Mouse (Mus musculus): ENCODE data around the gene Polr3b. TPM values are rescaled to one million over a fixed set of nuclear protein-coding genes. Genes with fewer than 3 reads are reported as not detected.
A peak's percentile ranks its signal among the peaks of the same experiment; 100 is the strongest.

Gene Polr3b
- polyA plus RNA-seq, 1 experiment from 2014 or later: 17.5 TPM

DNA sequence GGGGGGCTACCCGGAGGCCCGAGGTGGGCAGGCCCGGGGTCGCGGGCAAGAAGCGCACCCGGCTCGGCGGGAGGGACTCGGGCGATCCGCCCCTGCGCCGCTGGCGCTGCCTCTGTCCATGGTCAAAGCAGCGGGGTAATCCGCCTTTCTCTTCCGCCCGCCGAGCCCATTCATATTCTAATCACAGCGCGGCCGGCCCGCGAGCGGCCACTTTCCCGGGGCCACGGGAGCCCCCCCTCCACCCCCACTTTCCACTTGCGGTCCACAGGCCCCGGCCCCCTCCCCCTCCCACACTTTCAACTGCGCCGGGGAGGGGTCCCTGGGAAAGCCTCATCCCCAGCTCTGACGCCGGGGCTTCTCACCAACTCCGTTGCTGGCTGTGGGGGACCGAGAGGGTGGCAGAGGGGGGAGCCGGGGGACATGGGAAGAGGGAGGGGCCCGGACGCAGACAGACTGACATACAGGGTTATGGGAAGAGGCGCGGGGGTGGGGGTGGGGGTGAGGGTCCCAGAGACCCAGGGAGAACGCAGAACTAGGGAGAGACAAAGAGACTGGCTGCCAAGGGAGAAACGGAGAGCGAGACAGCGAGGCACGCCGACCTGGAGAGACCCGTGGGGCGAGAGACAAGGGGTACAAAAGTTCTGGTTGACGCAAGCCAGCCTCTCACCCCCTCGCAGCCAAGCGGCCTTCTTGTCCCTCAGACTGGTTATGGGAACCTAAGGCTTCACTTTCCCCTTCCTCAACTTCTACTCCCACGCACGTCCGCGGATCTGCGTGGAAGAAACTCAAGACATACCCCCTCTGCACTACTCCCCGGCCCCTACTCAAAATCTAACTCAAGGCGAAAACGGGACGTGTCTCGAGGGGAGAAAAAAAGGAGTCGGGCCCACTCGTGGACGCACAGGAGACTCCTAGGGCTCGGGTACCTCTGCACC is 133.0 kb downstream of the Polr3b start:
- no peak overlapping the region for H3K27ac ChIP-seq (ENCODE audit: low read length)
- peak overlapping the region; percentile 40 for H3K4me3 ChIP-seq (ENCODE audit: low read length)
- peaks cover 86% of the 10 kb centered on the region for H3K27me3 ChIP-seq (ENCODE audit: insufficient read depth, low read length)
- H3K4me2 ChIP-seq (replicated peaks; ENCODE audit: low read depth, low read length): peak overlapping the region; percentile 53
- H3K36me3 ChIP-seq (ENCODE audit: insufficient read depth, low read length): no peaks in the 10 kb centered on the region
- H3K4me1 ChIP-seq (ENCODE audit: insufficient read depth, low read length): peaks cover 30% of the 10 kb centered on the region
- 2% methylated on average over 64 of the region's 66 CpGs for WGBS
- no peaks in the 10 kb centered on the region for H3K9me3 ChIP-seq (ENCODE audit: low read length)
- ATAC-seq (ENCODE audit: low FRiP score, low TSS enrichment): peak; percentile 50; the same call in 1 of the 2 replicates
- 0 out of 2 replicates have a peak overlapping the region, but pooled peaks have one; percentile 32 for H3K9ac ChIP-seq (replicated peaks; ENCODE audit: low read length)

DNA sequence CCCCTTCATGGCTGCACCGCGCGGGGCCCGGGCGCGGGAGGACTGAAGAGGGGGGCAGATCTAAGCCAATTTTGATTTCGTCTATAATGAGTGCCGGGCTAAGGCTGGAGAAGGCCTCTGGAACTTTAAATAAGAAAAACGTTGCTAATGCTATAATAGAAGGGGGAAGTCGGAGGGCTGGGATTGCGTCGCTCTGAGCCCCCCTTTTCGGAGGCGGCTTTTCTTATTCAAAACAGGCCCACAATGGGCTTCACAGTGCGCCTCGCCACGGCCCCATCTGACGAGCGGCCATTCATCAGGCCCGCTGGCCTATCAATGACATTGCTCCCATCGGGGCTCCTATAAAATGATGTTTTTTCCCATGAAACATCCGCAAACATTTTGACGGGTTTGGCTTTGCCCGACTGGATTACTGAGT is 133.7 kb downstream of the Polr3b start, which contains the start of gene Rfx4:
TSS of gene Rfx4 (plus strand) at position 277 of the 418 bp plus-strand sequence.
- Histone ChIP-seq H3K27ac (ENCODE audit: low read length) (no peak within 1 kb of the TSS), H3K9ac (replicated peaks; ENCODE audit: low read length) (0 out of 2 replicates have a peak within 1 kb of the TSS, but pooled peaks have one; percentile 32), H3K4me1 (ENCODE audit: insufficient read depth, low read length) (peaks cover 35% of the 10 kb centered on the region), H3K36me3 (ENCODE audit: insufficient read depth, low read length) (no peaks in the 10 kb centered on the region), H3K9me3 (ENCODE audit: low read length) (no peaks in the 10 kb centered on the region), H3K4me3 (ENCODE audit: low read length) (peak within 1 kb of the TSS; percentile 40), H3K27me3 (ENCODE audit: insufficient read depth, low read length) (peaks cover 92% of the 10 kb centered on the region), H3K4me2 (replicated peaks; ENCODE audit: low read depth, low read length) (peak within 1 kb of the TSS; percentile 53)
- under 1% methylated on average over 24 of the region's 24 CpGs for WGBS
- no peak for ATAC-seq (ENCODE audit: low FRiP score, low TSS enrichment)

DNA sequence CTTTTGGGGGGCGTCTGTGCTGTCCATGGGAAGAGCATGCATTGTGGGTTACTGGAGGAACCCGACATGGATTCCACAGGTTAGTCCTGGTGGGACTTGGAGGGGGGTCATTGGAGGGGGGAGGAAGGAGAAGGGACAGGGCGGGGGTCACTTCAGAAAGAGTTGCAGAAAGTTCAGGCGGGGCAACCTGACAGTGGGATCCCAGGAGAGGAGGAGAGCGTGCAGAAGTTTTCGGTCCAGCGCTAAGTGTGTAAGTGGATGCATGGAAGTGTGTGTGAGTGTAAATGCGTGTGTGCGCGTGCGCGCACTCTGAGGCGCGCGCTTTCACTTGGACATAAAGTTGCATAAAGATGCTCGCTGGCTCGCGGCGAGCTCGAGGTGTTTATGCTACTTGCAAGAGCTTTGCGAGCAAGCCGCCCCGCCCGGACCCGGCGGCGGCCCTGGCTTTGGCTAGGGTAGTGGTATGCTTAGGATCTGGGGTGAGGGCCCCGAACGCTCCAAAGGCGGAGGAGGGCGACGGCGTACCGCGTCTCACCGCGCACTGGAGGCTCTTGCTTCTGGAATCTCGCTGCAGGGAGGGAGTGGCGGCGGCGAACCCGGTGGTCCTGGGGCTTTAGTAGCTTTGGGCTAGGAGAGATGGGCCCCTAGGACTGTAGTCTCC is 134.5 kb downstream of the Polr3b start:
- Histone ChIP-seq H3K27me3 (ENCODE audit: insufficient read depth, low read length) (peaks cover 97% of the 10 kb centered on the region), H3K9ac (replicated peaks; ENCODE audit: low read length) (no peak overlapping the region), H3K4me2 (replicated peaks; ENCODE audit: low read depth, low read length) (peak overlapping the region; percentile 47), H3K27ac (ENCODE audit: low read length) (no peak overlapping the region), H3K4me1 (ENCODE audit: insufficient read depth, low read length) (peaks cover 35% of the 10 kb centered on the region), H3K4me3 (ENCODE audit: low read length) (peak overlapping the region; percentile 31), H3K36me3 (ENCODE audit: insufficient read depth, low read length) (no peaks in the 10 kb centered on the region), H3K9me3 (ENCODE audit: low read length) (no peaks in the 10 kb centered on the region)
- no peak for ATAC-seq (ENCODE audit: low FRiP score, low TSS enrichment)
- WGBS: under 1% methylated on average over 42 of the region's 42 CpGs

DNA sequence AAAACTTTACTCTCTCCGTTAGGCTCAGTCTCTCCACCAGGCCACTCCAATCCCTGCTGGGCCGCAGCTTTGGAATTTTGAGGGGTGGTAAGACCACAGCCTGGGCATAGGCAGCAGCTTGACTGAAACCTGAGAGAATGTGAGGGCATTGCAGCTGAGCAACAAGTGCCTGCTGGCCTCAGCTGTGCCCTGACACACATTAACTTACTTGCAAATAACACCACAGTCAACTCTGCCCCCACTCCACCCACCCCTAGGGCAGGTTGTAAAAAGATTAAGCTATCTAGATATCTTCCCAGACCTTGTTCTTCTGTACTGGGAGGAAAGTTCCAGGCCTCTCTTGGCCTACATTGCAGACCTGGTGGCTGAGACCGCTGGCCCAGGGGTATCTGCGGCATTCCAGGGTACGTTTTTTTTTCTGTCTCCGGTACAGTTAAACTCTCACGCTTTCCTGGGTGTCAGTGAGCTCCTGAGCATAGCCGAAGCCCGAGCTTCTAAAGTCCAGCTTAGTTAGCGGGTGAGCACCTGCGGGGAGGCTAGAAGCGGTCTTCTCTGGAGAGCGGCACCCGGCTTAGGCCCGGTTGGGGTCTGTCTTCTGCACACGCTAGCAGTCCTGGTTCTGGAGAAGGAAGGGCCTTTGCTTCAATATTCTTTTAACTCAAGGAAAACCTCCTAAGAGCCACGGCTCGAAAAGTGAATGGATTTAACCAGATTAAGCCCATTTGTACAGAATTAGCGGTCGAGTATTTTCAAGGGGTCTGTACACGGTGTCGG is 135.5 kb downstream of the Polr3b start:
- 7% methylated on average over 22 of the region's 22 CpGs for WGBS
- Histone ChIP-seq H3K36me3 (ENCODE audit: insufficient read depth, low read length) (no peaks in the 10 kb centered on the region), H3K9ac (replicated peaks; ENCODE audit: low read length) (no peak overlapping the region), H3K27ac (ENCODE audit: low read length) (no peak overlapping the region), H3K4me2 (replicated peaks; ENCODE audit: low read depth, low read length) (no peak overlapping the region), H3K4me3 (ENCODE audit: low read length) (no peak overlapping the region), H3K4me1 (ENCODE audit: insufficient read depth, low read length) (peaks cover 35% of the 10 kb centered on the region), H3K9me3 (ENCODE audit: low read length) (no peaks in the 10 kb centered on the region), H3K27me3 (ENCODE audit: insufficient read depth, low read length) (peaks cover 98% of the 10 kb centered on the region)
- no peak for ATAC-seq (ENCODE audit: low FRiP score, low TSS enrichment)

DNA sequence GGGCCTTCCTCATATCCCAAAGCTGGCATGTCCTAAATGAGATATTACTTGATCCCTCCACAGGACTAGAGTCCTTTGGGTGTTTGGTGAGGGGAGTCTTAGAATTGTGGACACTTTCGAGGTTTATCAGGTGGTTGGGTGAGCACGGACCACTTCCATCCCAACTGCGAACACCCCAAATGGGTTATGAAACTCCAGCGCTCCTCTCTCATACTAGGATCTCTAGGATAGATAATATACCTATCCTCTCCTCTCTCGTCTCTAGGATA is 136.0 kb downstream of the Polr3b start:
- Histone ChIP-seq H3K9ac (replicated peaks; ENCODE audit: low read length) (no peak overlapping the region), H3K4me1 (ENCODE audit: insufficient read depth, low read length) (peaks cover 35% of the 10 kb centered on the region), H3K4me2 (replicated peaks; ENCODE audit: low read depth, low read length) (no peak overlapping the region), H3K4me3 (ENCODE audit: low read length) (no peak overlapping the region), H3K36me3 (ENCODE audit: insufficient read depth, low read length) (no peaks in the 10 kb centered on the region), H3K27ac (ENCODE audit: low read length) (no peak overlapping the region), H3K27me3 (ENCODE audit: insufficient read depth, low read length) (peaks cover 98% of the 10 kb centered on the region), H3K9me3 (ENCODE audit: low read length) (no peaks in the 10 kb centered on the region)
- 6% methylated on average over 5 of the region's 5 CpGs for WGBS
- ATAC-seq (ENCODE audit: low FRiP score, low TSS enrichment): no peak

DNA sequence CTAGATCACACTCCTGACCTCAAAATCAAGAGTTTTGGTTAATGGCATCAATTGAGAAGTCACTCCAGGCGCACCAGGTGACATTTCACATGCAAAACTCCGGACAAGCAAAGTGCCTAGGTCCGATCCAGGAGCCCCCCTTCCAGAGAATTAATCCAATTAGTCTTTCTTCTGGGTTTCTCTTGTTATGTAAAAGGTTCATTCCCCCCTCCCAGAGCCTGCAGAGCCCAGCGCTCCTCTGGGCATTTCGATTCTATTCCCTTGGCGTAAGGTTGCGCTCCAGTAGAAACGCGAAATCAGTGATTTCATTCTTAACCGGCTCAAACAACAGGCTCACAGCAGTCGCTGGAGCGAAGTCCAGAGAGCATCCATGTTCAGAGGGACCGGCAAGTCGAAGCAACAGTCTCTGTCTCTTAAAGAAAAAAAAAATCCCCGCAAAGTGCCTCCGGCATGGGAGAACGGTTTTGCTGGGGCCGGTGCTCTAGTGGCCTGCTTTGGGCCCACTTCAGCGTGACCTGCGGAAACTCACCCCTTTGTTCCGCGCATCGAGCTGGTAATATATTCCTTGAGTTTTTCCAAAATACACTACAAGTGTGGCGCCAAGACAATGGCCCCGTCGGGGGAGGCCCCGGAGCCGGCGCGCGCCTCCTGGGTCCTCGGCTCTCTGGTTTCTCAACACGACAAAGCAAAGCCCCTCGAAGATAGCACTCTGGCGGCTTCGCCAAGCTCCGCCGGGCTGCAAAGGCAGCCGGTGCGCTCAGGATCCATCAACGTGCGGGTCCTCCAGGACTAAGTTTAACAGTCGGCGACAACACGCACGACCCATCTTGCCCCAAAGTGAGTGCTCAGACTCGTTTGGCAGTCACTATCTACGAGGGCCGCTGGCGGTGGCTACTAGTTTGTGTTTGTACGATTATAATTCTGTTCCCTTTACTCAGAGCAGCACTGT is 136.7 kb downstream of the Polr3b start:
- Histone ChIP-seq H3K27me3 (ENCODE audit: insufficient read depth, low read length) (peaks cover 95% of the 10 kb centered on the region), H3K36me3 (ENCODE audit: insufficient read depth, low read length) (no peaks in the 10 kb centered on the region), H3K9me3 (ENCODE audit: low read length) (no peaks in the 10 kb centered on the region), H3K4me2 (replicated peaks; ENCODE audit: low read depth, low read length) (peak overlapping the region; percentile 38), H3K4me3 (ENCODE audit: low read length) (peak overlapping the region; percentile 13), H3K9ac (replicated peaks; ENCODE audit: low read length) (no peak overlapping the region), H3K4me1 (ENCODE audit: insufficient read depth, low read length) (peaks cover 35% of the 10 kb centered on the region), H3K27ac (ENCODE audit: low read length) (no peak overlapping the region)
- ATAC-seq (ENCODE audit: low FRiP score, low TSS enrichment): no peak
- 2% methylated on average over 51 of the region's 51 CpGs for WGBS

DNA sequence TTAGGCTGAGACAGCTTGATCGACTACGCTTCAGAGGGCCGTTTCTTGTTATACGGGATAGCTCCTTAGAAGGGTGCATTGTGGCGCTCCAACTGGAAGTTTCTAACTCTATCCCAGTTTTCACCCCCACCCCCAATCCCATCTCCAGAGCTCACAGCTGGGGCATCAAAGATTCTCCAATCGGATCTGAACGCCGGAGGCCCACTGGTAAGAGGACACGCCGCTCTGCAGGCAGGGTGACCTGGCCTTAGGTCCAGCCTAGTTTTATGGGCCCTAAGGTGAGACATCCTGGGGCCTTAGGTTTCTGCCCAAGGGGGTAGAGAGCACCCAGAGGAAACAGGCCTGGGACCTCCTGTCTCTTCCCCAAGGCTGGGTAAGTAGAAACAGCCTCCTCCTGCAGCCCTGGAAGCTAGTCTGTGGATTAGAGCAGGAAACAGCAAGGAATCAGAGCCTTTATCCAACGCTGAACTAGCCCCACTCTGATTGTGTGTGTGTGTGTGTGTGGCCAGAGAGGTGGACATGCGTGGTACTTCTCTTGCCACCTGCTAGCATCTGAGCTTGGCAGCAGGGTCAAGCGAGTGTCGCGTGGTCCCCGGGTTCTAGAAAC is 137.5 kb downstream of the Polr3b start:
- ATAC-seq (ENCODE audit: low FRiP score, low TSS enrichment): no peak
- H3K9ac ChIP-seq (replicated peaks; ENCODE audit: low read length): peak overlapping the region; percentile 19; the same call in 1 of the 2 replicates
- no peaks in the 10 kb centered on the region for H3K36me3 ChIP-seq (ENCODE audit: insufficient read depth, low read length)
- 9% methylated on average over 16 of the region's 16 CpGs for WGBS
- no peaks in the 10 kb centered on the region for H3K9me3 ChIP-seq (ENCODE audit: low read length)
- peaks cover 33% of the 10 kb centered on the region for H3K4me1 ChIP-seq (ENCODE audit: insufficient read depth, low read length)
- H3K4me2 ChIP-seq (replicated peaks; ENCODE audit: low read depth, low read length): peak overlapping the region; percentile 59
- H3K27ac ChIP-seq (ENCODE audit: low read length): no peak overlapping the region
- peak overlapping the region; percentile 43 for H3K4me3 ChIP-seq (ENCODE audit: low read length)
- H3K27me3 ChIP-seq (ENCODE audit: insufficient read depth, low read length): peaks cover 93% of the 10 kb centered on the region

DNA sequence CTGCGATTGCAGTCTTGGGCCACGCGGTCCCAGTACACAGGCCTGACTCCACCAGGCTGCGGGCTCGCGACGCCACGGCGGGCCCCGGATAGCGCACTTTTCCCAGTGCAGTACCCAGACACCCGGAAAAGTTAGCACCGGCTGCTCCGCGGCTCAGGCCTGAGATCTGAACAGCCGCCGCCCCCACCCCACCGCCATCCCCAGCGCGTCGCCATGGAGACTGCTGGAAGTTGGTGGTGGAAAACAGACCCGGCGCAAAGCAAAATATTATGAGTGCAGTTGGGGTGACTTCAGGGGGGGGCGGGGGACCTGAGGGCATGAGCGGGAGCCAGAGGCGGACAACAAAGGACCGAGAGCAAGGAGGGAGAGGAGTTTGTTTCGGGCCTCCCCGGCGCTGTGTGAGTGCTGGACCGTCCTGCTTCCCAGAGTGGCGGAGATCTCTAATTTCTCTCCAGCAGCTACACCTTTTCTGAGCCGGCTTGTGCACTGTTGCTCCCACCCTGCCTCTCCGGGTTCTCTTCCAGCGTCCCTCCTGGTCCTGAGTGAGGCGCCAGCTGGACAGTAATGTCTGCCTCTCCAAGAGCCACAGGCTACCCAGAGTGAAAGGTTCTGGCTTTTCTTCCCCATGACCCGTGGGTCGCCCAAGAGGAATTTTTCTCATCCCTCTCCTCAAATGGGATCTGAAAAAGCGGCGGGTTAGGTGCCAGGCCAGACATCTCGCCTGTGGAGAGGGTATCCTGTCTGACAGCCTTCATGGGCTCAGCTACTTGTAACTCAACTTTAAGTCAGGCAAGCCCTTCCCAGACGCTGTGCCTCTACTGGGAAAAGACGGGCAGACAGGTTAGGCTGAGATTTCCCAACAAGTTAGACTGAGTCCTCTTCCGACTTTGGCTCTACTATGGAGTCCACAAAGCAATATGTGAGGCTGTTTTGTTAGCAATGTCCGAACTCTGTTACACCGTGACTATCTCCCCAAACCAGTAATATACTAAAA is 138.3 kb downstream of the Polr3b start:
- Histone ChIP-seq H3K4me2 (replicated peaks; ENCODE audit: low read depth, low read length) (peak overlapping the region; percentile 59), H3K9me3 (ENCODE audit: low read length) (no peaks in the 10 kb centered on the region), H3K36me3 (ENCODE audit: insufficient read depth, low read length) (no peaks in the 10 kb centered on the region), H3K27ac (ENCODE audit: low read length) (no peak overlapping the region), H3K9ac (replicated peaks; ENCODE audit: low read length) (peak overlapping the region; percentile 19; the same call in 1 of the 2 replicates), H3K4me3 (ENCODE audit: low read length) (peak overlapping the region; percentile 43), H3K4me1 (ENCODE audit: insufficient read depth, low read length) (peaks cover 25% of the 10 kb centered on the region), H3K27me3 (ENCODE audit: insufficient read depth, low read length) (peaks cover 87% of the 10 kb centered on the region)
- peak; percentile 63 for ATAC-seq (ENCODE audit: low FRiP score, low TSS enrichment)
- WGBS: 6% methylated on average over 45 of the region's 46 CpGs
